Mouse (Mus musculus): ENCODE measurements around the gene Prr15. TPM values are rescaled to one million over a fixed set of nuclear protein-coding genes. Genes with fewer than 3 reads are reported as not detected.

The Prr15 gene
- polyA plus RNA-seq (2016; fragmentation: Nextera tagmentation; extraction: Ambion mirVana): 0.64 and 1.8 TPM in 2 replicates

DNA sequence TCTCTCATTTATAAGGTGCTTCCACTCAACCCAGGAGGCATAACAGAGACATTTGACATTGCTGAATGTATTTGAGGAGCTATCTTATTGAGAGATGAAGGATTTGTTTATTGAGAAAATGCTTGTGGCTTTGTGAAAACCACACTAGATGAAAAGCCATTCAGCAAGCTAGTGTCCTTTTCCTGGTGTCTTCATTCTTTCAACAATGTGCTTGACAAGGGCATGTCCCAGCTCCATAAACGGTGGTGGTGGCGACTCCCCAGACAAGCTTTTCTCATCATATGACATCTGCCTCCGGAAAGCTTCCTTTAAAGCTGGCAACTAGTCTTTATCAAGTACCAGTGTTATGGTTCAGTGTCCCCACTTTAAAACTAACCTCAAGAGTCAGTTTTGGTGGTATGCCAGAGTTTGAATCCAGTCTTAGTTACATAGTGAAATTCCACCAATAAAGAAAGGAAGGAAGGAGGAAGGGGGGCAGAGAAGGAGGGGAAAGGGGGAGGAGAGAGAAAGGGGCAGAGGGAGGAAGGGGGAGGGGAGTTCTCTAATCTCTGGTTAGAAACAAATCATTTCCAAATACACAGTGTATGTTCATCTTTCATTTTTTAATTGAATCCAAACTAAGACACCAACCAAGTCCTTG is at the start of gene Prr15:
Gene Prr15 (plus strand): TSS at position 590 of the 640 bp plus-strand sequence.
- Histone ChIP-seq H3K9ac (replicated peaks) (peak within 1 kb of the TSS; percentile 39), H3K4me1 (peaks cover 20% of the 10 kb centered on the region), H3K4me3 (peak within 1 kb of the TSS; percentile 49), H3K9me3 (no peaks in the 10 kb centered on the region), H3K27me3 (peaks cover 73% of the 10 kb centered on the region), H3K36me3 (no peaks in the 10 kb centered on the region), H3K27ac (replicated peaks) (no peak within 1 kb of the TSS), H3K4me2 (replicated peaks) (peak within 1 kb of the TSS; percentile 89)
- 61% methylated on average over 3 of the region's 3 CpGs for WGBS
- ATAC-seq (ENCODE audit: low FRiP score, low read depth): no peak

DNA sequence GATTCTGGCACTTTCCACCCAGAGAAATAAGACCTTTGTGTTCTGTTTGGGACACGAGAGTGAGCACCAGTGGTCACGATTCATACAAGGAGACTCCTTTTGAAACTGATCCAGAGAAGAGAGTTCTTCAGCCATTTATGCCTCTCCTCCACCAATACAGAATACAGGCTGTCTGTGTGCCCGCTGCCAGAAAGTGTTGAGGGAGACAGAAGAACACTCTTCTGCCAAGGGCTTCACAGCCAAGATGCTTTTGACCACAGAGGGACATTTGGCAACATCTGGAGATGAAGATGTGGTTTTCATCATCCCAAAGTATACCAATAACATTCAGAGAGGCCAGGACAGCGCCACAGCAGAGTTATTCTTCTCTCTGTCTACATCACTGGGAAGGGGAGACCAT is 48.4 kb upstream of the Prr15 start:
- 85% methylated on average over 4 of the region's 4 CpGs for WGBS
- H3K4me2 ChIP-seq (replicated peaks): no peak overlapping the region
- H3K27me3 ChIP-seq: 0 out of 2 replicates have a peak, but pooled peaks cover 3% of the 10 kb centered on the region
- H3K9me3 ChIP-seq: 0 out of 2 replicates have a peak, but pooled peaks cover 3% of the 10 kb centered on the region
- no peaks in the 10 kb centered on the region for H3K36me3 ChIP-seq
- no peak for ATAC-seq (ENCODE audit: low FRiP score, low read depth)
- peaks cover 29% of the 10 kb centered on the region for H3K4me1 ChIP-seq
- no peak overlapping the region for H3K4me3 ChIP-seq
- no peak overlapping the region for H3K27ac ChIP-seq (replicated peaks)
- H3K9ac ChIP-seq (replicated peaks): no peak overlapping the region

DNA sequence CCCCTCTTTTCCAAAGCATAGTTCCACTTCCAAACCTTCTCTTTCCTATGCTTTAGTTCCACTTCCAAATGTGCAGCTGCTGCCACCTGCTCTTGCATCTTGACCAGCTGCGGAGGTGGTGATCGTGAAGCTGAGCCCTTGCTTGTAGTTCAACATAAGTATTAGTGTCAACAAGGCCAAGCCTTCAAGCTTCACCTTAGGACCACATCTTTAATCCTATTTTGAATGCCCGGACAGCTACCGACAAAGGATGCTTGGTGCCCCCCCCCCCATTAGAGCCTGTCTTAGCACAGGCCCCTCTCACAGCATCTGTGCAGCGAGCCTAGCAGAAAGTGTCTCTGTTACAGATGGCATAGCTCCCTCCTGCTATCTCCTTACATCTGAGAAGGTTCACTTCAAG is 47.8 kb upstream of the Prr15 start:
- Histone ChIP-seq H3K4me2 (replicated peaks) (no peak overlapping the region), H3K9me3 (0 out of 2 replicates have a peak, but pooled peaks cover 3% of the 10 kb centered on the region), H3K27ac (replicated peaks) (no peak overlapping the region), H3K27me3 (no peaks in the 10 kb centered on the region), H3K4me3 (no peak overlapping the region), H3K9ac (replicated peaks) (no peak overlapping the region), H3K36me3 (no peaks in the 10 kb centered on the region), H3K4me1 (peaks cover 23% of the 10 kb centered on the region)
- 0 out of 2 replicates have a peak, but pooled peaks have one; percentile 27 for ATAC-seq (ENCODE audit: low FRiP score, low read depth)
- WGBS: 10% methylated on average over 5 of the region's 5 CpGs

DNA sequence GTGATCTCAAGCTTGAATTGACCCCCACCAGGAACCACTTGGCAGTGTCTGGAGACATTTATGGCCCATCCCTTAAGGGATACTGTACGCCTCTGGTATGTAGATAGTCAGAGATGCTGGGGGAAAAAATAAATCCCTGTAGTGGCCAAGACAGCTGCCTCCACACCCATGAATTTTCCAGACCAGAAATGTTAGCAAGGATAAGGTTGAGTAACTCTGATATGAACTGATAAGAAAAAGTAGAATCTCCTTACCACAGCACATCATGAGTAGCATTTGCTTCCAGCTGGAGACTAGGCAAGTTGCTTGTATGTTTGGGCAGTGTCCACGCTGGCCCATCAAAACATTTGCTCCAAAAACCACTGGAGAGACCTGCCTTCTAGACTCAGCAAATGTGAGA is 47.0 kb upstream of the Prr15 start:
- no peak overlapping the region for H3K9ac ChIP-seq (replicated peaks)
- 0 out of 2 replicates have a peak, but pooled peaks cover 3% of the 10 kb centered on the region for H3K9me3 ChIP-seq
- WGBS: 87% methylated on average over 2 of the region's 2 CpGs
- no peak for ATAC-seq (ENCODE audit: low FRiP score, low read depth)
- no peaks in the 10 kb centered on the region for H3K36me3 ChIP-seq
- no peak overlapping the region for H3K4me3 ChIP-seq
- H3K27me3 ChIP-seq: no peaks in the 10 kb centered on the region
- no peak overlapping the region for H3K27ac ChIP-seq (replicated peaks)
- peaks cover 15% of the 10 kb centered on the region for H3K4me1 ChIP-seq
- no peak overlapping the region for H3K4me2 ChIP-seq (replicated peaks)

DNA sequence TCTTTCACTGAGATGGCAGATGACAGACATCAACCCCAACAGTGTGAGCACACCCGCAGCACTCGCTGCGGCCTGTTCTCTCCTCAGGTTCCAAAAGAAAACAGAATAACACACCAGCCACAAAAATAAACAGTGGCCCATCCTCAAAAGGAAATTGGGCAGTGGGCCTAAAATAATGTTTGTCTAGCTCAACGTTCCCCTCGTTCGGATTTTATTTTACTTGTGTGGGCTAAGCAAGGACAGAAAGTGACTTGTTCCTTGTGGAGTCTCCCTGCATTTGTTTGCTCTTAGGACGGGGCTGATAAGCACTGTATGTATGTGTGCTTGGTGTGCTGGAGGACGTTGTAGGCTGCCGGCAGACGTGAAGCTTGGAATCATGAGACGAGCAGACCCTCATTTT is 46.2 kb upstream of the Prr15 start:
- no peaks in the 10 kb centered on the region for H3K27me3 ChIP-seq
- no peak overlapping the region for H3K4me2 ChIP-seq (replicated peaks)
- H3K36me3 ChIP-seq: no peaks in the 10 kb centered on the region
- no peak overlapping the region for H3K4me3 ChIP-seq
- no peak overlapping the region for H3K27ac ChIP-seq (replicated peaks)
- 76% methylated on average over 11 of the region's 11 CpGs for WGBS
- ATAC-seq (ENCODE audit: low FRiP score, low read depth): no peak
- no peak overlapping the region for H3K9ac ChIP-seq (replicated peaks)
- H3K4me1 ChIP-seq: peaks cover 12% of the 10 kb centered on the region
- 0 out of 2 replicates have a peak, but pooled peaks cover 3% of the 10 kb centered on the region for H3K9me3 ChIP-seq

DNA sequence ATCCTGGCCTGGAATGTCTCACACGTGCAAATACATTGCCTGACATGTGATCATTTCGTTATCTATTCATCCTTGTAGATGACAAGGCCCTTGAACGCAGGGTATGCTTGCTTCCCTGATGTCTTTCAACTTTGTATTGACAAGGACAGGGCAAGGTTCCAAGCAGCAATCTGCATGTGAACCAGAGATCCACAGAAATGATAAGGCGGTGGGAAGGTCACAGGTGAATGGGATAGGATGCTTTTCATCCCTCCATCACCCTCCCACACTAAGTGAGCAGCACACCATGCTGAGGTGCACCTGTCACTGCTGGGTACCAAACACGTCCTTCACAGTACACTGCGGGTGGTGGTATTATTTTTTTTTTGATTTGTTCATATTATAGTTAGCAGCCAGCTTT is 45.4 kb upstream of the Prr15 start:
- Histone ChIP-seq H3K27me3 (no peaks in the 10 kb centered on the region), H3K4me3 (no peak overlapping the region), H3K9ac (replicated peaks) (no peak overlapping the region), H3K9me3 (0 out of 2 replicates have a peak, but pooled peaks cover 3% of the 10 kb centered on the region), H3K4me1 (peaks cover 12% of the 10 kb centered on the region), H3K27ac (replicated peaks) (no peak overlapping the region), H3K36me3 (no peaks in the 10 kb centered on the region), H3K4me2 (replicated peaks) (no peak overlapping the region)
- ATAC-seq (ENCODE audit: low FRiP score, low read depth): no peak
- 83% methylated on average over 6 of the region's 6 CpGs for WGBS

DNA sequence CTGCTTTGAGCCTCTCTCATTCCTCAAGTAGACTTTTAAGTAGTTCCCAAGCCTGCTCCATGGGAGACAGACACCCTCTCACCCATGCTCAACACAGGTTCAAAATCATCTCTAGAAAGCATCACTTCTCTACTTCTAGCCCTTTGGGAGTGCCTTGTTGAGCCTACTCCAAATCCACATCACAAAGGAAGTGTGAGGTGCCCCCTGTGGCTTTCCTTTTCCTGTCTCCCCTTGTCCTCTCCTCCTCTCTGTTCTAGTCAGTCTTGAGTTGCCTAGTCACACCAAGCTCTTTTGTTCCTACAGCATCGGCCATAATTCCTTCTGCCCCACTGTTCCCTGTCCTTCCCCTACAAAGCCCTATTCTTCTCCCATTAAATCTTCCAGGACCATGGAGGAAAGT is 42.3 kb upstream of the Prr15 start:
- Histone ChIP-seq H3K9ac (replicated peaks) (no peak overlapping the region), H3K9me3 (no peaks in the 10 kb centered on the region), H3K27ac (replicated peaks) (no peak overlapping the region), H3K4me3 (no peak overlapping the region), H3K27me3 (no peaks in the 10 kb centered on the region), H3K4me2 (replicated peaks) (no peak overlapping the region), H3K36me3 (no peaks in the 10 kb centered on the region), H3K4me1 (peaks cover under 1% of the 10 kb centered on the region; the same call in 1 of the 2 replicates)
- WGBS: 17% methylated on average over 1 of the region's 1 CpGs
- no peak for ATAC-seq (ENCODE audit: low FRiP score, low read depth)

DNA sequence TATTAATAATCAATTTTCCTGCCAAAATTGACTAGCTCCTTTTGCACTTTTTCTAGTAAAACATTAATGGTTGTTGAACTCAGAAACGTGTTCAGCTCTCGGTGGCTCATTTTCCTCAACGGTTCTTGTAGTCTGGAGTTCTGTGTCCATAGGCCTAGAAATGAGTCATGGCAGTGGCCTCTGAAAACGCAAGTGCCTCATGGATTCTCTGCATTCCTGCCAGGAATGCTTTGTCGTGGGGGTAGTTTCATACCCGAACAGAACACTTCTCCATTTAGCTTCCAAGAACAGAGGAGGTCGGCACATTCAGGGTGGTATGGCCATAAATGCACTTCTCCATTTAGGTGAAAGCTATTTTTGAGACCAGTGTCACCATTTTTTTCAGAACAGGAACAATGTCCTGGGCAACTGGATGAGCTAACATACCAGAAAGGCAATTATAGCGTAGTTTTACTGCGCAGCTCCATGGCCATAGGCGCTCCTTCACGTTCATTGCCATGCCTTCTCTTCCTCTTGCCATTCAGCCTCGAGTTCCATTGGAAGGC is 41.4 kb upstream of the Prr15 start:
- no peaks in the 10 kb centered on the region for H3K36me3 ChIP-seq
- H3K27ac ChIP-seq (replicated peaks): no peak overlapping the region
- H3K4me1 ChIP-seq: no peaks in the 10 kb centered on the region
- no peak for ATAC-seq (ENCODE audit: low FRiP score, low read depth)
- WGBS: 92% methylated on average over 12 of the region's 12 CpGs
- H3K4me3 ChIP-seq: no peak overlapping the region
- H3K9ac ChIP-seq (replicated peaks): no peak overlapping the region
- no peaks in the 10 kb centered on the region for H3K27me3 ChIP-seq
- H3K4me2 ChIP-seq (replicated peaks): no peak overlapping the region
- H3K9me3 ChIP-seq: no peaks in the 10 kb centered on the region

- no peak for ATAC-seq (ENCODE audit: low FRiP score, low read depth)
- Histone ChIP-seq H3K9ac (replicated peaks) (no peak overlapping the region), H3K9me3 (no peaks in the 10 kb centered on the region), H3K4me2 (replicated peaks) (no peak overlapping the region), H3K36me3 (no peaks in the 10 kb centered on the region), H3K27ac (replicated peaks) (no peak overlapping the region), H3K4me1 (no peaks in the 10 kb centered on the region), H3K4me3 (no peak overlapping the region), H3K27me3 (no peaks in the 10 kb centered on the region)
- WGBS: 87% methylated on average over 5 of the region's 5 CpGs
These were observed 38.8 kb upstream of the Prr15 start for GRCm38 (mm10) chr6:54286813-54287212.

DNA sequence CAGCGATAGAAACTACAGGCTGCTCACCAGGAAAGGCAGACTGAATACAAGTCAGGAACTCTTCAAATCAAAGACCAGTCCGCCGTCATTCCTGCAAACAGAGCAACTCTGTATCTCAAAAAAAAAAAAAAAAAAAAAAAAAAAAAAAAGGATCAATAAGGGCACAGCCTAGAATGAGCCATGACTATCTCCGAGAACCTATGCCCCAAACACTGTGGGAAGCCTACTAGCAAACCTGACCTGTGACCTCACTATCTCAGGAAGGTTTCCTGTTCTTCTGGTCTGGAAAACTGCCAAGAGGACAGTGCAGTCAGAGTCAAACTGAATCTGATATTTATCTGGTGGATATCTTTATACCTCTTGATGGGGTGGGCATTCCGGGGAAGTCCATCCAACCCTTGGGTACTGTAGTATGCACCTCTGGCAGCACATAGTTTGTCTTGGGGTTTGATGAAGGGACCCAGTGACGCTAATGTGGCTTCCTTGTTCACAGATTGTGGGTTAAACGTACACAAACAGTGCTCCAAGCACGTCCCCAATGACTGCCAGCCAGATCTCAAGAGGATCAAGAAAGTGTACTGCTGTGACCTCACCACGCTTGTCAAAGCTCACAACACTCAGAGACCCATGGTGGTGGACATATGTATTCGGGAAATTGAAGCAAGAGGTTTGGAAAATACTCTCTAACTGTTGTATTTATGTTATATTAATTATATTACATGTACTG is 35.7 kb upstream of the Prr15 start:
- Histone ChIP-seq H3K27me3 (no peaks in the 10 kb centered on the region), H3K36me3 (peaks cover 3% of the 10 kb centered on the region; the same call in 1 of the 2 replicates), H3K4me3 (no peak overlapping the region), H3K4me1 (no peaks in the 10 kb centered on the region), H3K9me3 (no peaks in the 10 kb centered on the region), H3K4me2 (replicated peaks) (no peak overlapping the region), H3K27ac (replicated peaks) (no peak overlapping the region), H3K9ac (replicated peaks) (no peak overlapping the region)
- ATAC-seq (ENCODE audit: low FRiP score, low read depth): no peak
- WGBS: 76% methylated on average over 10 of the region's 10 CpGs

DNA sequence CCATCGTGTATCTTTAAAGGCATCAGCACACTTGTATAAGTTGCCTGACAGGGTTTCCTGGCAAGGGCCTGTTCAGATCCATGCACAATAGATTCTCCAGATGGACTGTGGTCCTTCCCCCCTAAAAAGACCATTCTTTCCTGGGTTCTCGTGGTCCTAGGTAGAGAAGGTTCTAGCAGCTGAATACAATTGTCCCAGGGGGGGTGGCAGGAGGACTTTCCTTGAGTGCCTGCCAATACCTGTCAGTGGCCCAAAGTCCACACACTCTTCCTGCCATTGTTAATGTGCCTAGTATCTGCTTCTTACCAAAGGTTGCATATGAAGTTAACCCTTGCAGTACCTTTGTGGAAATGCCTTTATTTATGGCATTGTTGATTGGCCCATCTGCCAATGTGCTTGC is 28.4 kb upstream of the Prr15 start:
- Histone ChIP-seq H3K4me3 (no peak overlapping the region), H3K27ac (replicated peaks) (no peak overlapping the region), H3K36me3 (peaks cover 3% of the 10 kb centered on the region; the same call in 1 of the 2 replicates), H3K27me3 (no peaks in the 10 kb centered on the region), H3K9ac (replicated peaks) (no peak overlapping the region), H3K9me3 (no peaks in the 10 kb centered on the region), H3K4me2 (replicated peaks) (no peak overlapping the region), H3K4me1 (no peaks in the 10 kb centered on the region)
- no peak for ATAC-seq (ENCODE audit: low FRiP score, low read depth)
- WGBS: 90% methylated on average over 2 of the region's 2 CpGs

GRCm38 (mm10) chr6:54299417-54299816 is 26.2 kb upstream of the Prr15 start:
- Histone ChIP-seq H3K4me3 (no peak overlapping the region), H3K4me2 (replicated peaks) (no peak overlapping the region), H3K27ac (replicated peaks) (no peak overlapping the region), H3K9ac (replicated peaks) (no peak overlapping the region), H3K4me1 (no peaks in the 10 kb centered on the region), H3K36me3 (no peaks in the 10 kb centered on the region), H3K9me3 (no peaks in the 10 kb centered on the region), H3K27me3 (no peaks in the 10 kb centered on the region)
- 77% methylated on average over 2 of the region's 2 CpGs for WGBS
- no peak for ATAC-seq (ENCODE audit: low FRiP score, low read depth)
